Mouse (Mus musculus) liver, embryonic 14.5 days (tissue): Measurements from ENCODE around the gene Rps9. TPM values are rescaled to one million over a fixed set of nuclear protein-coding genes. Genes with fewer than 3 reads are reported as not detected.
"Not testable (repeated sequence)": the region's sequence is repeated elsewhere in the genome, so short reads cannot be mapped to it uniquely, and the experiment has no call there.

Experiments
- ATAC-seq: fragments of 200-750 bp; cut with Nextera tagmentation; 2 replicates; pipeline ENCODE4 v1.8.0; 2017; ENCODE audit warnings: moderate number of reproducible peaks, mild to moderate bottlenecking, moderate library complexity; ENCODE audit not compliant: insufficient read depth
- DNase-seq, 3 experiments: peaks; one replicate each; pipeline ENCODE4 v3.0.0-alpha.2; 2012 to 2013; ENCODE audit warnings: low read depth in 3 of 3, low spot score in 3 of 3
- H3K27ac ChIP-seq: fragments of 300-500 bp; sonication (generic); 2 replicates; pipeline ENCODE4 v1.5.1; 2014; ENCODE audit warnings: moderate library complexity, mild to moderate bottlenecking, control low read depth, inconsistent platforms
- H3K27me3 ChIP-seq: fragments of 300-500 bp; sonication (generic); 2 replicates; pipeline ENCODE4 v1.6.1; 2014; ENCODE audit warnings: mild to moderate bottlenecking, low read length, moderate library complexity; ENCODE audit not compliant: control insufficient read depth, insufficient read depth
- H3K36me3 ChIP-seq: fragments of 300-500 bp; sonication (generic); replicated peaks from 2 replicates; pipeline ENCODE4 v1.6.1; 2014; ENCODE audit warnings: low read depth; ENCODE audit not compliant: control insufficient read depth, insufficient read depth
- H3K4me1 ChIP-seq, 2 experiments: fragments of 200-500 bp in 1 of 2; fragments of 300-500 bp in 1 of 2; sonication (generic) in 1 of 2; replicated peaks; 2 replicates each; pipeline ENCODE4 v1.6.1; 2012 to 2014; ENCODE audit warnings: antibody characterized with exemption in 1 of 2, inconsistent platforms in 1 of 2, low read length in 1 of 2; ENCODE audit not compliant: control insufficient read depth in 2 of 2, insufficient read depth in 2 of 2
- H3K4me2 ChIP-seq: fragments of 300-500 bp; sonication (generic); 2 replicates; pipeline ENCODE4 v1.6.1; 2014; ENCODE audit warnings: low read depth, mild to moderate bottlenecking, control low read depth, moderate library complexity
- H3K4me3 ChIP-seq, 2 experiments: fragments of 200-500 bp in 1 of 2; fragments of 300-500 bp in 1 of 2; sonication (generic) in 1 of 2; 2 replicates each; pipeline ENCODE4 v1.5.1; 2012 to 2014; ENCODE audit warnings: low read depth in 2 of 2, low read length in 2 of 2, mild to moderate bottlenecking in 2 of 2, control low read depth in 1 of 2, inconsistent platforms in 1 of 2, moderate library complexity in 1 of 2; ENCODE audit not compliant: insufficient read depth in 1 of 2
- H3K9ac ChIP-seq: fragments of 300-500 bp; sonication (generic); replicated peaks from 2 replicates; pipeline ENCODE4 v1.6.1; 2014; ENCODE audit warnings: mild to moderate bottlenecking, control low read depth, moderate library complexity
- H3K9me3 ChIP-seq: fragments of 300-500 bp; sonication (generic); 2 replicates; pipeline ENCODE4 v1.6.1; 2016; ENCODE audit warnings: low read length, mixed read lengths; ENCODE audit not compliant: control insufficient read depth
- CTCF ChIP-seq: IDR thresholded peaks from 2 replicates; pipeline ENCODE4 v1.5.1; 2016; ENCODE audit warnings: antibody characterized with exemption, low read depth, control low read depth
- EP300 ChIP-seq: IDR thresholded peaks from 2 replicates; pipeline ENCODE4 v1.6.1; 2016; ENCODE audit warnings: antibody characterized with exemption, low read depth
- WGBS: fragments of 180-500 bp; shearing (Covaris S2); extraction: QIAGEN DNeasy Blood & Tissue Kit; methylation state at CpG from one replicate; pipeline ENCODE4 v1.1.7; 2014; ENCODE audit not compliant: insufficient replicate concordance; 5-methylcytosine and 5-hydroxymethylcytosine counted together
- polyA plus RNA-seq, 2 experiments: library from polyadenylated mRNA; depleted of rRNA in 1 of 2; stranded (reverse) in 1 of 2; unstranded in 1 of 2; fragments of >200 nt; fragmentation: Nextera tagmentation in 1 of 2; extraction: Ambion mirVana in 1 of 2; gene quantifications; 2 replicates each; pipeline versions ENCODE4 v1.2.1 to v1.2.3; 2012 to 2014

Gene Rps9
- polyA plus RNA-seq, 2 experiments, result 960 to 1,914 TPM

GRCm38 (mm10) chr7:3698471-3698870, 5.3 kb upstream of the Rps9 start:
- Histone ChIP-seq H3K27ac (no peak overlapping the region), H3K36me3 (no peaks in the 10 kb centered on the region; the same call in 1 of the 2 replicates), H3K9me3 (no peaks in the 10 kb centered on the region), H3K4me2 (no peak overlapping the region), H3K9ac (no peak overlapping the region), H3K4me1 (peaks cover 2 to 6% of the 10 kb centered on the region in 2 experiments; a peak in 3 of 4 replicates), H3K4me3 (no peak overlapping the region), H3K27me3 (no peaks in the 10 kb centered on the region)
- ATAC-seq (no peak), DNase-seq (no peak)
- no peak for TF ChIP-seq EP300
- no peak for TF ChIP-seq CTCF
- WGBS, result 72% methylated on average over 6 of the region's 6 CpGs

DNA sequence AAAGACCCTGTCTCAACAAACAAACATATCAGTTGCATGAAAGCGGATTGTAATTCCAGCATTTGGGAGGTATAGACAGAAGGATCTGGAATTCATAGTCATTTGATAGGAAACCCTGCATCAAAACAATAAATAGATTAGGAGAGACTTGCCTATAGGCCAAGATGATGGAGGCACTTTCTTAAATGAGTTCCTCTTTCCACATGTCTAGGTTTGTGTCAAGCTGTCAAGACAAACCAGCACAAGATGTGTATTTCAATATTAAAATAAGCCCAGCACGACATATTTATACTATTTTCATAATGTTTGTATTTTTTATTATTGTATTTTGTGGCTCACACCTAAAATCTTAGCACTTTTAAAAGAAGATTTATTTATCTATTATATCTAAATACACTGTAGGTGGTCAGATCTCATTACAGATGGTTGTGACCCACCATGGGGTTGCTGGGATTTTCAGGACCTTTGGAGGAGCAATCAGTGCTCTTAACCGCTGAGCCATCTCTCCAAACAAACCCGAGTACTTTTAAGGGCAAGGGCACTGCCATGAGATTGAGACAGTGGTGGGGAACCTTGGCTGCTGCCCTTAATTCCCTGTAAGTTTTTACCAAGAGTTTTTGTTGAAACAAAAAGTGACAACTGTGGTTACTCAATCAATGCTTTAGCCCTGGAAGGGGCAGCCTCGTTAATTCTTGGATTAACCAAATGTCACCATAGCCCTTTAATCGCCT, 480 bp upstream of the Rps9 start:
- DNase-seq, result no peak
- TF ChIP-seq CTCF (no peak), EP300 (no peak)
- H3K27ac ChIP-seq, result peak overlapping the region; percentile 32
- peak overlapping the region; percentile 92 for H3K4me2 ChIP-seq
- ATAC-seq, result peak; percentile 32
- H3K9ac ChIP-seq, result peak overlapping the region; percentile 62
- no peaks in the 10 kb centered on the region for H3K9me3 ChIP-seq
- no peaks in the 10 kb centered on the region for H3K27me3 ChIP-seq
- WGBS, result 17% methylated on average over 6 of the region's 6 CpGs
- peaks cover 5 to 10% of the 10 kb centered on the region in 2 experiments; a peak in 2 of 4 replicates for H3K4me1 ChIP-seq
- peak overlapping the region; percentile 39 to 88 for H3K4me3 ChIP-seq
- H3K36me3 ChIP-seq, result peaks cover 32% of the 10 kb centered on the region

- H3K27ac ChIP-seq, result peak overlapping the region; percentile 90
- peak overlapping the region; percentile 91 for H3K9ac ChIP-seq
- H3K4me2 ChIP-seq, result peak overlapping the region; percentile 92
- peaks cover 32% of the 10 kb centered on the region for H3K36me3 ChIP-seq
- no peaks in the 10 kb centered on the region for H3K9me3 ChIP-seq
- ATAC-seq (peak; percentile 9; the same call in 1 of the 2 replicates), DNase-seq (no peak)
- H3K27me3 ChIP-seq, result no peaks in the 10 kb centered on the region
- under 1% methylated on average over 20 of the region's 20 CpGs for WGBS
- H3K4me3 ChIP-seq, result peak overlapping the region; percentile 88 to 99
- TF ChIP-seq CTCF (no peak), EP300 (no peak)
- H3K4me1 ChIP-seq, result peaks cover 5 to 10% of the 10 kb centered on the region in 2 experiments; a peak in 2 of 4 replicates
Measured at GRCm38 (mm10) chr7:3704475-3704874, 682 bp downstream of the Rps9 start.

- Histone ChIP-seq H3K4me3 (peak overlapping the region; percentile 88 to 99), H3K9ac (peak overlapping the region; percentile 91), H3K27ac (peak overlapping the region; percentile 90), H3K4me2 (peak overlapping the region; percentile 92), H3K36me3 (peaks cover 32% of the 10 kb centered on the region), H3K4me1 (peaks cover 5 to 10% of the 10 kb centered on the region in 2 experiments; a peak in 2 of 4 replicates)
- under 1% methylated on average over 6 of the region's 7 CpGs for WGBS
- not testable (repeated sequence) for ATAC-seq, H3K9me3 ChIP-seq, DNase-seq, H3K27me3 ChIP-seq
Measured at GRCm38 (mm10) chr7:3705461-3705860, 1.7 kb downstream of the Rps9 start.

DNA sequence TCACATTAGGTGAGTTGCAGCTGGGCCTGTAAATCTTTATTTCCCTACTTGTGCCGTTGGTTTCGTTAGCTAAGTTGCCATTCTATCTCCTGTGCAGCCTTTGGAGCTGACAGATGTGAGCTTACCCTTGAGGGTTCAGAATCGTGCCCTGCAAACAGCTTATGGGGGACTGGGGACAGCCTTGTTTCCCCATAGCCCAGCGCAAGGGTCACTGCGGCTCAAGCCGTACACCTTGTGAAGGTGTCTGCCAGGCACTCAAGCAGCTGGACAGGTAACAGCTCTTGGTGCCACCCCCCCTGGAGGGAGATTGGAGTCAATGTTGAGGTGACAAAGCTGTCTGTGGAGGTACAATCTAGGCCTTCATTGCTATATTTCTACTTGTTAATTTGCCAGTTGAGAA, 2.1 kb downstream of the Rps9 start:
- Histone ChIP-seq H3K27ac (peak overlapping the region; percentile 27), H3K27me3 (no peaks in the 10 kb centered on the region), H3K9ac (peak overlapping the region; percentile 91), H3K4me2 (peak overlapping the region; percentile 92), H3K36me3 (peaks cover 32% of the 10 kb centered on the region), H3K9me3 (no peaks in the 10 kb centered on the region), H3K4me3 (peak overlapping the region; percentile 88 to 99), H3K4me1 (peaks cover 5 to 10% of the 10 kb centered on the region in 2 experiments; a peak in 2 of 4 replicates)
- no peak for DNase-seq
- no peak for ATAC-seq
- TF ChIP-seq CTCF (no peak), EP300 (no peak)
- 13% methylated on average over 6 of the region's 6 CpGs for WGBS
